Mouse (Mus musculus): ENCODE measurements around the gene Ybx1. TPM values are rescaled to one million over a fixed set of nuclear protein-coding genes. Genes with fewer than 3 reads are reported as not detected.

Gene Ybx1
- 74.6 and 93.9 TPM in 2 replicates for polyA plus RNA-seq (2021; fragmentation: Nextera tagmentation)
- long read RNA-seq, experiment 1, transcript Ybx1-201 (8 exons, 1,628 nt): major isoform, 29 of 119 reads
- long read RNA-seq, experiment 1, partial matches to known transcripts: 68 of 119 reads
- long read RNA-seq, experiment 1, other reads (novel, unspliced or antisense): 18 of 119 reads
- long read RNA-seq, experiment 2, transcript Ybx1-201 (8 exons, 1,628 nt): major isoform, 391 of 627 reads
- long read RNA-seq, experiment 2, partial matches to known transcripts: 18 of 627 reads
- long read RNA-seq, experiment 2, other reads (novel, unspliced or antisense): 217 of 627 reads

DNA sequence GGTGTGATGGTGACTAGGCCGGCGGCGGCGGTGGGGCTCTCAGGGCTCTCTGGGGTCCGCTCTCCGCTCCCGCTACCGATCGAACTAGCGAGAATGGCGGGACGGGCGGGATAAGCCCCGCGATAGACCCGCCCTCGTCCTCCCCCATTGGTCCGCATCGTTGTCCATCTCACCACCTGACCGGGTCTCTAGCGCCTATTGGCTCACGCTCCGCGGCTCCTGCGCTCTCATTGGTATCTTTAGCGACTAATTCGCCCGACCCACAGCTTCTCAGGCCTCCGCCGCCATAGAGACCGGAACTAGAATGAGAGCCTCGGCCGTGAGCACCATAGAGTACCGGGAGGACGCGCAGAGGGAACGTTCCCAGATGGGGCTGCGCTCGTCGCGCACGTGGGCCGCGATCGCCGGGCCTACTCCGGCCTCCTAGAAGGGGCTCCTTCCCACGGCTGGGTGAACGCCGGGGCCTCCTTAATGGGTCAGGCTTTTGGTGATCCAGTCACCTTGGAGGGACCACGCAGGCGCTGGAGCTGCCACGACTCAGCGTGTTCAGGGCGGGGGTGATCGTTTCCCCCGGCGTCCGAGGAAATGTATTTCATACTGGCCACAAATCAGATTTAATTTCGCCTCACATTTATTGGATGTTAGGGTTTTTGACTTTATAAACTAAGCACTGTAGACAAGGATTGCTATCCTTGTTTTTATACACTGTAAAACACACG is at the start of gene Ybx1:
TSS of gene Ybx1 (minus strand) at position 190 of the 719 bp plus-strand sequence.

DNA sequence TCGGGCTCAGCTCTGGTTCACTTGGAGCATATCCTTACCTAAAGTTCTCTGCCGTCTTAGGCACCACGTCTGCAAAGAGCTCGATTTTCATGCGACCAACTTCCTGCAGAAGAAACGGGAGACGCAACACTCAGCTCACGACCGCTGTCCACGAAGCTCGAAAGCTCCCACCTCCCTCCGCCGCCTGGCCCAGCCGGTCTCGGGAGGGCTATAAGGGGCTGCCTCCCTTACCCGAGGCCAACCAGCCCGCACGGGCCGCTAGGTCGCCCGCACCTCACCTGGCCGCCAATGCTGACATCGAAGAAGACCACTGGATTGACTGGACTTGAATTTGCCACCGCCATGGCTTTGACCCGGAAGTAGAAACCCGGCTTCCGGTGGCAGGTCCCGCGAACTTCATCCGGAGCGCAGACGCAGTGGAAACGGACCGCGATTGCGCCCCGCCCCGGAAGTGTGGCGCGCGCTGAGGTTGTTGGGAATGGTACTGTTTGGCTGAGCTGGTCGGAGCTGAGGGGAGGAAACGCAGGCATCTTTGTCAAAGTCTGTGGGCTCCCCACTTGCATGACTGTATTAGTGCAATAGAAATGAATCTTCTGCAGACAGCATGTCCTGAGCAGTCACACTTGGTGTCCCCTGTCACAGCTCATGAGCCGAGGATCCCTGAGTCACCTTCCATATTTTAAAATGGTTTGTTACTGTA is 25.9 kb upstream of the Ybx1 start, which contains the start of gene Ppih:
TSS of gene Ppih (minus strand) at position 416 of the 700 bp plus-strand sequence.

DNA sequence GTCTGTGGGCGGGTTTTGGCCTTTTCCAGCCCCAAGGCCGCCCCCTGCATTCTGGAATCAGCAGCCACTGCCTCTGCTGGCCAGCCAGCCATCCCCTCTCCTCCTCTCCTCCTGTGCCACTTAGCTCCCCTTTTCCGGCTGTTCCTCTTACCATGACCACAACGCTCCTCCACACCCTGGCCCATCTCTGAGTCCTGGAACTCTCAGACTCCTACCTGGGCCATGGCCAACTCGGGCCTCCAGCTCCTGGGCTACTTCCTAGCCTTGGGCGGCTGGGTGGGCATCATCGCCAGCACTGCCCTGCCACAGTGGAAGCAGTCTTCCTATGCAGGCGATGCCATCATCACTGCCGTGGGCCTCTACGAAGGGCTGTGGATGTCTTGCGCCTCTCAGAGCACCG is 39.1 kb downstream of the Ybx1 start, which contains the start of gene Cldn19:
TSS of gene Cldn19 (plus strand) at position 64 of the 400 bp plus-strand sequence.

DNA sequence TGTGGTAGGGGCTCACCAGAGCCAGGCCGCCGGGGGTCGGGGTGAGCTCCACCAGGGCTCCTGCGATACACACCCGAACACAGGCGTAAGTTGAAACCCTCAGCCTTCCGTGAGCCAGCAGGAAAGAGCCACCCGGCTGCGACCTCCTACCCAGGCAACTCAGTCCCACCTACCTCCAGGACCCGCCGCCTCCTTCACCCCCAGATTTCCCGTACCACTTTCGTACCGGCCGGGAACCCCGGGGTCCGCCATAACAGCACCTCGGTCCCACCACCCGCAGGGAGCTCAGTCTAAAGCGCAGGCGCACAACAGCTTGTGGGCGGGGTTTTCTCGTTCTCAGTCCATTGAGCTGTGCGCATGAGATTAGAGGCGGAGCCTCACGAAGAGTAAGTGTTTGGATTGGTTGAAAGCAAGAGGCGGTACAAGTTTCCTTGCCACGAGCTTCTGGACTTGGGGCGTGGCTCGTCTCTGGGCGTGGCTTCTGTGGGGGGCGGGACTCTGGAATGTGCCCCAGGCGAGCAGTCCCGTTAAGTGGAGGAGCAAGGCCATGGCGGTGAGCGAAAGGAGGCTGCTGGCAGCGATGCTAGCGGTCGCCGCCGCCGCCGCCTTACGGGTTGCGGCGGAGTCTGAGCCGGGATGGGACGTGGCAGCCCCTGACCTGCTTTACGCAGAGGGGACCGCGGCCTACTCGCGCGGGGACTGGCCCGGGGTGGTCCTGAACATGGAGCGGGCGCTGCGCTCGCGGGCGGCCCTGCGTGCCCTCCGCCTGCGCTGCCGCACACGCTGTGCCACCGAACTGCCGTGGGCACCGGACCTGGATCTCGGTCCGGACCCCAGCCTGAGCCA is 61.8 kb downstream of the Ybx1 start, which contains the start of the genes AU022252 and P3h1:
TSS of gene AU022252 (minus strand) at position 303 of the 846 bp plus-strand sequence.
TSS of gene P3h1 (plus strand) at position 506 of the 846 bp plus-strand sequence.

Other genes starting within 250 kb of the Ybx1 start
- gene Slc2a1, start 185.9 kb downstream of the Ybx1 start, polyA plus RNA-seq (2021; fragmentation: Nextera tagmentation): 18.5 and 19.3 TPM in 2 replicates
- gene Zfp691, start 120.4 kb downstream of the Ybx1 start, polyA plus RNA-seq (2021; fragmentation: Nextera tagmentation): 11.2 and 12.6 TPM in 2 replicates
- gene Ermap, start 104.6 kb downstream of the Ybx1 start, polyA plus RNA-seq (2021; fragmentation: Nextera tagmentation): 0.09 and 0.14 TPM in 2 replicates
- 79.2 and 79.8 TPM in 2 replicates for gene Svbp, start 99.3 kb downstream of the Ybx1 start, polyA plus RNA-seq (2021; fragmentation: Nextera tagmentation)
- gene Tmem269, start 76.4 kb downstream of the Ybx1 start, polyA plus RNA-seq (2021; fragmentation: Nextera tagmentation): 0.35 and 0.48 TPM in 2 replicates
- gene AU022252, start 61.9 kb downstream of the Ybx1 start, polyA plus RNA-seq (2021; fragmentation: Nextera tagmentation): 20.0 and 20.8 TPM in 2 replicates
- gene P3h1, start 61.7 kb downstream of the Ybx1 start, polyA plus RNA-seq (2021; fragmentation: Nextera tagmentation): 2.9 and 4.8 TPM in 2 replicates
- gene Cldn19, start 39.2 kb downstream of the Ybx1 start, polyA plus RNA-seq (2021; fragmentation: Nextera tagmentation): 1.0 and 1.2 TPM in 2 replicates
- 30.2 and 32.6 TPM in 2 replicates for gene Ppih, start 25.9 kb upstream of the Ybx1 start, polyA plus RNA-seq (2021; fragmentation: Nextera tagmentation)
- 12.6 and 14.4 TPM in 2 replicates for gene Ccdc30, start 120.9 kb upstream of the Ybx1 start, polyA plus RNA-seq (2021; fragmentation: Nextera tagmentation)
- gene Ppcs, start 127.8 kb upstream of the Ybx1 start, polyA plus RNA-seq (2021; fragmentation: Nextera tagmentation): 15.0 and 19.0 TPM in 2 replicates
- 0.40 and 0.59 TPM in 2 replicates for gene Zmynd12, start 128.2 kb upstream of the Ybx1 start, polyA plus RNA-seq (2021; fragmentation: Nextera tagmentation)
- gene Rimkla, start 198.0 kb upstream of the Ybx1 start, polyA plus RNA-seq (2021; fragmentation: Nextera tagmentation): 7.2 and 7.9 TPM in 2 replicates
- 27.3 and 32.5 TPM in 2 replicates for gene Foxj3, start 242.4 kb upstream of the Ybx1 start, polyA plus RNA-seq (2021; fragmentation: Nextera tagmentation)
- 5.4 and 6.6 TPM in 2 replicates for gene Frg2f1, start 244.9 kb upstream of the Ybx1 start, polyA plus RNA-seq (2021; fragmentation: Nextera tagmentation)

Measured in layer of hippocampus, adult 6 months (tissue).